Mouse (Mus musculus): ENCODE measurements around the gene Eva1c. TPM values are rescaled to one million over a fixed set of nuclear protein-coding genes. Genes with fewer than 3 reads are reported as not detected.
A peak's percentile ranks its signal among the peaks of the same experiment; 100 is the strongest.

Eva1c gene
- 0.25 and 0.55 TPM in 2 replicates for polyA plus RNA-seq (2014; fragmentation: Nextera tagmentation; extraction: Ambion mirVana)

DNA sequence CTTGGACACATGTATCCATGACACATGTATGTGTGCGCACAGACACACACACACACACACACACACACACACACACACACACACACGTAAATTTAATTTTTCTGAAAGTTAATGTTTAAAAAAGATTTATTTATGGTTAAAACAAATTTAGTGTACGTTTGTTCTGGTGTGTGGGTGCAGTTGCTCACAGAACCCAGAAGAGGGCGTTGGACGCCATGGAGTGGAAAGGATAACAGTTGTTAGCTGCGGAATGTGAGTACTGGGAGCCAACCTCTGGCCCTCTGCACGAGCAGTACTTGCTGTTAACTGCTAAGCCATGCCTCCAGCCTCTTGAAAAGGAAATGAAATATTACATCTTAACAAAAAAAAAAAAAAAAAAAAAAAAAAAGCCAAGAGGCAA, at the start of gene Eva1c:
Eva1c (plus strand) TSS at position 263 of the 400 bp plus-strand sequence.
- WGBS: 60% methylated on average over 7 of the region's 7 CpGs
- H3K4me2 ChIP-seq: no peak within 1 kb of the TSS
- no peak for ATAC-seq (replicated peaks; ENCODE audit: low FRiP score)

GRCm38 (mm10) chr16:90779783-90780182, 46.7 kb upstream of the Eva1c start:
- Histone ChIP-seq H3K9me3 (ENCODE audit: control insufficient read depth, low read length) (no peaks in the 10 kb centered on the region), H3K27me3 (replicated peaks; ENCODE audit: control insufficient read depth, insufficient read depth, low read length) (0 out of 2 replicates have a peak, but pooled peaks cover 2% of the 10 kb centered on the region), H3K27ac (ENCODE audit: low read depth, low read length) (no peak overlapping the region), H3K36me3 (ENCODE audit: control insufficient read depth, insufficient read depth, low read length) (peaks cover 31% of the 10 kb centered on the region), H3K4me1 (replicated peaks; ENCODE audit: control insufficient read depth, insufficient read depth, low read length) (no peaks in the 10 kb centered on the region), H3K9ac (ENCODE audit: low read depth, low read length) (no peak overlapping the region), H3K4me2 (no peak overlapping the region), H3K4me3 (ENCODE audit: low read depth, low read length) (no peak overlapping the region)
- DNase-seq (ENCODE audit: low spot score): peak; percentile 38
- 64% methylated on average over 11 of the region's 11 CpGs for WGBS
- peak; percentile 82 for ATAC-seq (replicated peaks; ENCODE audit: low FRiP score)

More for the DNA sequence above, at the start of gene Eva1c:
- DNase-seq (ENCODE audit: low spot score): no peak
- peaks cover 10% of the 10 kb centered on the region for H3K4me1 ChIP-seq (replicated peaks; ENCODE audit: control insufficient read depth, insufficient read depth, low read length)
- no peaks in the 10 kb centered on the region for H3K9me3 ChIP-seq (ENCODE audit: control insufficient read depth, low read length)
- no peak within 1 kb of the TSS for H3K9ac ChIP-seq (ENCODE audit: low read depth, low read length)
- no peak within 1 kb of the TSS for H3K27ac ChIP-seq (ENCODE audit: low read depth, low read length)
- peaks cover 35% of the 10 kb centered on the region for H3K27me3 ChIP-seq (replicated peaks; ENCODE audit: control insufficient read depth, insufficient read depth, low read length)
- H3K36me3 ChIP-seq (ENCODE audit: control insufficient read depth, insufficient read depth, low read length): no peaks in the 10 kb centered on the region
- no peak within 1 kb of the TSS for H3K4me3 ChIP-seq (ENCODE audit: low read depth, low read length)

DNA sequence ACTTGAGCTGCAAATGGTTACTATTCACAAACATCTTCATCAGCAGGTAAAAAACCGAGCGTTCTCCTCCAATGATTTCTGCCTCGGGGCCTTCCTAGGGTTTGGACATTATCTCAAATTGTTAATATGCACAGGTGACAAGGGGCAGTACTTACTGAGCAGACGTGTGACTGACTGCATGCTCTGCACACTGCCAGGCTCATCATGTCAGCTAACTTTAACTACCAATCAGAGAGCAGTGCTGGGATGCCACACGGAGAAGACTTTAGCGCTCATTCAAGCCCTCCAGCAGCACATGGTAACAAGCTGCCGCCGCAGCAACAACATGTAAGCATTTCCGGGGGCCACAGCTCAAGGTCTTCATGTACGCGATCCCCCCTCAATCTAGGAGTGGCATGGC, 43.2 kb upstream of the Eva1c start:
- H3K27ac ChIP-seq (ENCODE audit: low read depth, low read length): no peak overlapping the region
- H3K9ac ChIP-seq (ENCODE audit: low read depth, low read length): no peak overlapping the region
- peaks cover 33% of the 10 kb centered on the region for H3K36me3 ChIP-seq (ENCODE audit: control insufficient read depth, insufficient read depth, low read length)
- no peak overlapping the region for H3K4me3 ChIP-seq (ENCODE audit: low read depth, low read length)
- no peaks in the 10 kb centered on the region for H3K9me3 ChIP-seq (ENCODE audit: control insufficient read depth, low read length)
- DNase-seq (ENCODE audit: low spot score) (no peak), ATAC-seq (replicated peaks; ENCODE audit: low FRiP score) (no peak)
- no peaks in the 10 kb centered on the region for H3K27me3 ChIP-seq (replicated peaks; ENCODE audit: control insufficient read depth, insufficient read depth, low read length)
- no peaks in the 10 kb centered on the region for H3K4me1 ChIP-seq (replicated peaks; ENCODE audit: control insufficient read depth, insufficient read depth, low read length)
- 93% methylated on average over 11 of the region's 11 CpGs for WGBS
- H3K4me2 ChIP-seq: no peak overlapping the region

DNA sequence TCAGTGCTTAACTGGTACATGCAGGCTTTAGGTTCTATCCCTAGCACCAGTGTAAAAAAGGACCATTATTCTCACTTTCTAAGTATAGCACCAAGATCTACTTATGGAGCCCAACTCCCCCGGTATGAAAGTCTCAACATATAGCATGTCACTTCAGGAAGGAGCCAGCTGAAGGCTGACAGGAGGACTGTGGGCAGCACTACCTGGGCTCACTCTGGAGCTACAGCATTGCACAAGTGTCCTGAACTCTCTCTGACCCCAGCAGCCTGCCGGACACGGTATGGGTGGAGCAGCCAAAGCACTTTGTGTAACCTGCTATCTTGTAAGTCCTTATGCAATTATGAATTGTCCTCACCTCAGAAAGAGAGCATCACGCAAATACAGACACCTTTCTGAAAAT, 41.3 kb upstream of the Eva1c start:
- 74% methylated on average over 4 of the region's 4 CpGs for WGBS
- Histone ChIP-seq H3K4me1 (replicated peaks; ENCODE audit: control insufficient read depth, insufficient read depth, low read length) (no peaks in the 10 kb centered on the region), H3K27ac (ENCODE audit: low read depth, low read length) (no peak overlapping the region), H3K4me2 (no peak overlapping the region), H3K9me3 (ENCODE audit: control insufficient read depth, low read length) (no peaks in the 10 kb centered on the region), H3K4me3 (ENCODE audit: low read depth, low read length) (no peak overlapping the region), H3K36me3 (ENCODE audit: control insufficient read depth, insufficient read depth, low read length) (peaks cover 40% of the 10 kb centered on the region), H3K27me3 (replicated peaks; ENCODE audit: control insufficient read depth, insufficient read depth, low read length) (no peaks in the 10 kb centered on the region), H3K9ac (ENCODE audit: low read depth, low read length) (no peak overlapping the region)
- no peak for DNase-seq (ENCODE audit: low spot score)
- ATAC-seq (replicated peaks; ENCODE audit: low FRiP score): no peak

DNA sequence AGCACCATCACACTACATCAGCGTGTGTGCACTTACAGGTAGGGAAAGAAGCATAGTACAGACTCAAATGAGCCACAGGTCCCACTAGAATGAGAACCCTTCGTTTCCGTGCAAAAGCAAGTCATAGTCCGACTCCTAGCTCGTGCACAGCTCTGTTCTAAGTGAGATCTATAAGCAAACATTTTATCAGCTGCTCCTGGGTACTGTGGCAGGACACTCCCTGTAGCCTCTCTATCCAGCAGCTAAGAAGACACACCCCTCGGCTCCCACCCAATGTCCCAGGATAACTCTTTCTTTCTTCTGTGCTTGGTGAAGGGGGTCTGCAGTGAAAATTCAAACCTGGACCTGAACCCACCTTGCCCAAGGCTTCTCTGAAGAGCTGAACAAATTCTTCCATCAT, 37.9 kb upstream of the Eva1c start:
- WGBS: 86% methylated on average over 6 of the region's 6 CpGs
- Histone ChIP-seq H3K4me1 (replicated peaks; ENCODE audit: control insufficient read depth, insufficient read depth, low read length) (no peaks in the 10 kb centered on the region), H3K9me3 (ENCODE audit: control insufficient read depth, low read length) (no peaks in the 10 kb centered on the region), H3K4me3 (ENCODE audit: low read depth, low read length) (no peak overlapping the region), H3K4me2 (no peak overlapping the region), H3K9ac (ENCODE audit: low read depth, low read length) (no peak overlapping the region), H3K36me3 (ENCODE audit: control insufficient read depth, insufficient read depth, low read length) (peaks cover 46% of the 10 kb centered on the region), H3K27ac (ENCODE audit: low read depth, low read length) (no peak overlapping the region), H3K27me3 (replicated peaks; ENCODE audit: control insufficient read depth, insufficient read depth, low read length) (no peaks in the 10 kb centered on the region)
- DNase-seq (ENCODE audit: low spot score) (no peak), ATAC-seq (replicated peaks; ENCODE audit: low FRiP score) (0 out of 2 replicates have a peak, but pooled peaks have one; percentile 53)

DNA sequence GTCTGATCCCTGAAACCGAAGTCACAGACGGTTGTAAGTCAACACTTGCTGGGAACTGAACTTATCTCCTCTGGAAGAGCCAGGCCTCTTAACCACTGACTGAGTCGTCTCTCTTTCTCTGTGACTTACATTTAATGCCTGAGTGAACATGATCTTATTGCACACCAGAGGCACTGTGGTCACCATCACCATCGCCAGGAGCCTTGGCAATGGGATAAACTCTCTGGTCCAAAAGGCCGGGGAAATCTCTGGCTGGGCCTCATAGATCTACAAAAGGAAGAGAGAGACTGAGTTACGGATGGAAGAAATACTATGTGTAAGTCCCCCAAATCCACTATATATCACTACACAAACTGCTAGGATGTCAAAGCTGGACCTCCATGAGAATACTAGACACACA, 35.6 kb upstream of the Eva1c start:
- DNase-seq (ENCODE audit: low spot score) (no peak), ATAC-seq (replicated peaks; ENCODE audit: low FRiP score) (no peak)
- H3K4me1 ChIP-seq (replicated peaks; ENCODE audit: control insufficient read depth, insufficient read depth, low read length): no peaks in the 10 kb centered on the region
- H3K4me2 ChIP-seq: no peak overlapping the region
- WGBS: 94% methylated on average over 6 of the region's 6 CpGs
- no peak overlapping the region for H3K27ac ChIP-seq (ENCODE audit: low read depth, low read length)
- H3K9me3 ChIP-seq (ENCODE audit: control insufficient read depth, low read length): no peaks in the 10 kb centered on the region
- no peak overlapping the region for H3K4me3 ChIP-seq (ENCODE audit: low read depth, low read length)
- H3K36me3 ChIP-seq (ENCODE audit: control insufficient read depth, insufficient read depth, low read length): peaks cover 44% of the 10 kb centered on the region
- H3K27me3 ChIP-seq (replicated peaks; ENCODE audit: control insufficient read depth, insufficient read depth, low read length): no peaks in the 10 kb centered on the region
- H3K9ac ChIP-seq (ENCODE audit: low read depth, low read length): no peak overlapping the region

DNA sequence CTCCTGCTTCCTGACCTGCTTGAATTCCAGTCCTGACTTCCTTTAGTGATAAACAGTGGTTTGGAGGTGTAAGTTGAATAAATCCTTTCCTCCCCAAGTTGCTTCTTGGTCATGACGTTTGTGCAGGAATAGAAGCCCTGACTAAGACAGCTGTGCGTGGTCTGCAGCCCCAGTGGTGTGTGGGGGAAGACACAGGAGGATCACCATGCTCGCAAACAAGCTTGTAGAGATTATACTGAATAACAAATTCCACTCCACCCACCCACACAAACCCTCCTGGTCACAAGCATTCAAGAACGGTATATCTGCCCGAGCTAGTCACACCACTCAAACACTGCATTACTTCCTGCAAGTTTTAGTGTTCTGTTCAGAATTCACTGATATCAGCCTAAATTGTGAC, 34.5 kb upstream of the Eva1c start:
- 79% methylated on average over 5 of the region's 5 CpGs for WGBS
- H3K27ac ChIP-seq (ENCODE audit: low read depth, low read length): no peak overlapping the region; the same call in 1 of the 2 replicates
- H3K4me2 ChIP-seq: no peak overlapping the region
- no peaks in the 10 kb centered on the region for H3K9me3 ChIP-seq (ENCODE audit: control insufficient read depth, low read length)
- H3K4me3 ChIP-seq (ENCODE audit: low read depth, low read length): no peak overlapping the region
- ATAC-seq (replicated peaks; ENCODE audit: low FRiP score): no peak
- H3K27me3 ChIP-seq (replicated peaks; ENCODE audit: control insufficient read depth, insufficient read depth, low read length): no peaks in the 10 kb centered on the region
- no peak for DNase-seq (ENCODE audit: low spot score)
- peaks cover 46% of the 10 kb centered on the region for H3K36me3 ChIP-seq (ENCODE audit: control insufficient read depth, insufficient read depth, low read length)
- no peaks in the 10 kb centered on the region for H3K4me1 ChIP-seq (replicated peaks; ENCODE audit: control insufficient read depth, insufficient read depth, low read length)
- no peak overlapping the region for H3K9ac ChIP-seq (ENCODE audit: low read depth, low read length)

DNA sequence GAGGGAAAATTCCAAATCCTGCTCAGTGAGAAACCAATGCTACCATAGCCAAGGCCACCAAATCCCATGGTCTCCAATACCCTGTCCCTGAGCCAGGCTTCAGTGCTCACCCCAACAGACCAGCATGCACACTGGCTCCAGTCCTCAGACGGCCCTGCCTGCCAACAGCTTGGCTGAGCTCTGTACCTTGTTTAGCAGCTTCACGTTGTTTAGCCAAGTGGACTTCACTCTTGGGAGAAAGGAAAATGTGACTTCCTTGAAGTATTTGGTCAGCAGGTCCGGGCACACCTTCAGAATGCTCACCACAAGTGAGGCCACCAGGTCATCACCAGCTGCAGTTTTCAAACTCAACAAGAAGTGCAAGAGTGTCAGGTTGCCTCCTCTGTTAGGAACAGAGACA, 34.0 kb upstream of the Eva1c start:
- Histone ChIP-seq H3K4me3 (ENCODE audit: low read depth, low read length) (no peak overlapping the region), H3K9ac (ENCODE audit: low read depth, low read length) (no peak overlapping the region), H3K36me3 (ENCODE audit: control insufficient read depth, insufficient read depth, low read length) (peaks cover 42% of the 10 kb centered on the region), H3K27me3 (replicated peaks; ENCODE audit: control insufficient read depth, insufficient read depth, low read length) (no peaks in the 10 kb centered on the region), H3K9me3 (ENCODE audit: control insufficient read depth, low read length) (no peaks in the 10 kb centered on the region), H3K4me2 (no peak overlapping the region), H3K27ac (ENCODE audit: low read depth, low read length) (no peak overlapping the region; the same call in 1 of the 2 replicates), H3K4me1 (replicated peaks; ENCODE audit: control insufficient read depth, insufficient read depth, low read length) (no peaks in the 10 kb centered on the region)
- WGBS: 84% methylated on average over 3 of the region's 3 CpGs
- DNase-seq (ENCODE audit: low spot score): no peak
- no peak for ATAC-seq (replicated peaks; ENCODE audit: low FRiP score)

DNA sequence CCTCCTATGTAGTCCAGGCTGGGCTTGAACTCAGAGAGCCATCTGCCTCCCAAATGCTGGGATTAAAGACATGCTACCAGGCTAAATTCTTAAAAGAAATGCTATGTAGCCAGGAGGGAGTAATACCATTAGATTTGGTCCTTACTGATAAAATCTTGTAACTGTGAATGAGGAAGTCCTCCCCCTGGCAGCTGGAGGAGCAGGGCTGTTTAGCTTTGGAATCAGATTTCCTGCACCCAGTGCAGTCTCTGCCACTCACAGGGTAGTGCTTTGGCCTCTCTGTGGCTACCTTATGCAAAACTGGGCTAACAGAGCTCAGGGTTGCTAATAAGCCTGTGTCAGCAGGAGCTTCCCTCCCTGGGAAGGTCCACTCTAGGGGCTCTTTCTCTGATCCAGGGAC, 31.8 kb upstream of the Eva1c start:
- H3K4me1 ChIP-seq (replicated peaks; ENCODE audit: control insufficient read depth, insufficient read depth, low read length): no peaks in the 10 kb centered on the region
- ATAC-seq (replicated peaks; ENCODE audit: low FRiP score) (no peak), DNase-seq (ENCODE audit: low spot score) (no peak)
- no peak overlapping the region for H3K4me3 ChIP-seq (ENCODE audit: low read depth, low read length)
- H3K4me2 ChIP-seq: no peak overlapping the region
- no peak overlapping the region for H3K9ac ChIP-seq (ENCODE audit: low read depth, low read length)
- peaks cover 39% of the 10 kb centered on the region for H3K36me3 ChIP-seq (ENCODE audit: control insufficient read depth, insufficient read depth, low read length)
- H3K27me3 ChIP-seq (replicated peaks; ENCODE audit: control insufficient read depth, insufficient read depth, low read length): no peaks in the 10 kb centered on the region
- no peak overlapping the region for H3K27ac ChIP-seq (ENCODE audit: low read depth, low read length)
- H3K9me3 ChIP-seq (ENCODE audit: control insufficient read depth, low read length): no peaks in the 10 kb centered on the region

Data from liver, embryonic 11.5 days (tissue).